Mouse (Mus musculus): Measurements from ENCODE around the gene Tmie. TPM values are rescaled to one million over a fixed set of nuclear protein-coding genes. Genes with fewer than 3 reads are reported as not detected.

Tmie gene
- total and polyA plus RNA-seq, 2 experiments from 2014 or later = 4.0 to 5.3 TPM

GRCm38 (mm10) chr9:110896595-110896994 is 16.7 kb upstream of the Tmie start:
- WGBS = 12% methylated on average over 5 of the region's 6 CpGs
- H3K9ac ChIP-seq = no peak overlapping the region
- TF ChIP-seq CTCF (IDR thresholded peaks at IDR 0.05; ENCODE audit: low read depth) = no peak
- 0 out of 2 replicates have a peak overlapping the region, but pooled peaks have one; percentile 19 for H3K4me2 ChIP-seq (ENCODE audit: low read depth)
- H3K4me3 ChIP-seq (ENCODE audit: low read depth, low read length) = no peak overlapping the region
- no peaks in the 10 kb centered on the region for H3K4me1 ChIP-seq (ENCODE audit: insufficient read depth)
- peak; percentile 38; the same call in 1 of the 2 replicates for ATAC-seq
- no peak for DNase-seq
- no peaks in the 10 kb centered on the region for H3K27me3 ChIP-seq (ENCODE audit: insufficient read depth, low read length)
- H3K9me3 ChIP-seq (ENCODE audit: low read length) = no peaks in the 10 kb centered on the region
- no peaks in the 10 kb centered on the region for H3K36me3 ChIP-seq (ENCODE audit: insufficient read depth)
- no peak overlapping the region for H3K27ac ChIP-seq (ENCODE audit: low read depth, low read length)

- Histone ChIP-seq H3K4me1 (ENCODE audit: insufficient read depth) (no peaks in the 10 kb centered on the region), H3K27me3 (ENCODE audit: insufficient read depth, low read length) (no peaks in the 10 kb centered on the region), H3K36me3 (ENCODE audit: insufficient read depth) (no peaks in the 10 kb centered on the region), H3K9me3 (ENCODE audit: low read length) (no peaks in the 10 kb centered on the region), H3K4me2 (ENCODE audit: low read depth) (0 out of 2 replicates have a peak overlapping the region, but pooled peaks have one; percentile 19), H3K4me3 (ENCODE audit: low read depth, low read length) (no peak overlapping the region), H3K27ac (ENCODE audit: low read depth, low read length) (no peak overlapping the region), H3K9ac (no peak overlapping the region)
- no peak for TF ChIP-seq CTCF (IDR thresholded peaks at IDR 0.05; ENCODE audit: low read depth)
- 15% methylated on average over 7 of the region's 7 CpGs for WGBS
- DNase-seq = no peak
- peak; percentile 23; the same call in 1 of the 2 replicates for ATAC-seq
Measured at GRCm38 (mm10) chr9:110895994-110896393, 16.1 kb upstream of the Tmie start.

DNA sequence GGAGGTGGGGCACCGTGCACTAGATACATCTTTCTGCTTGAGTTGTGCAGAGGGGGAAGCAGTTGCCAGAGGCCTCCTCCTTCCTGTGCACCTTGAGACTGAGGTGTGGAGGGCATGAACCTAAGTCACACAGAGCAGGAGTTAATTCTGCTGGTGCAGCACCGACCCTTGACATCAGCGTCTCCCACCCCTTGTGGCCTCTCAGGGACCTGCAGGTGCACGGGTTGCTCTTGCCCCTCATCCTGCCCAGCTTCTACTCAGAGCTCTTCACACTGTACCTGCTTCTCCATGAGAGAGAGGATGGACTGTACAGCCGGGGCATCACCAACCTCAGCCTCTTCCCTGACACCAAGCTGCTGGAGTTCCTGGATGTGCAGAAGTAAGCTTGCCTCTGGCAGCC is 15.6 kb upstream of the Tmie start:
- WGBS = 52% methylated on average over 5 of the region's 5 CpGs
- no peaks in the 10 kb centered on the region for H3K4me1 ChIP-seq (ENCODE audit: insufficient read depth)
- H3K36me3 ChIP-seq (ENCODE audit: insufficient read depth) = no peaks in the 10 kb centered on the region
- TF ChIP-seq CTCF (IDR thresholded peaks at IDR 0.05; ENCODE audit: low read depth) = no peak
- DNase-seq = no peak
- H3K27ac ChIP-seq (ENCODE audit: low read depth, low read length) = no peak overlapping the region
- no peak overlapping the region for H3K9ac ChIP-seq
- no peaks in the 10 kb centered on the region for H3K9me3 ChIP-seq (ENCODE audit: low read length)
- no peak for ATAC-seq
- no peak overlapping the region for H3K4me3 ChIP-seq (ENCODE audit: low read depth, low read length)
- H3K4me2 ChIP-seq (ENCODE audit: low read depth) = no peak overlapping the region
- no peaks in the 10 kb centered on the region for H3K27me3 ChIP-seq (ENCODE audit: insufficient read depth, low read length)

GRCm38 (mm10) chr9:110893429-110893828 is 13.5 kb upstream of the Tmie start:
- H3K36me3 ChIP-seq (ENCODE audit: insufficient read depth) = no peaks in the 10 kb centered on the region
- H3K27me3 ChIP-seq (ENCODE audit: insufficient read depth, low read length) = no peaks in the 10 kb centered on the region
- no peak overlapping the region for H3K4me2 ChIP-seq (ENCODE audit: low read depth)
- H3K9me3 ChIP-seq (ENCODE audit: low read length) = no peaks in the 10 kb centered on the region
- H3K4me3 ChIP-seq (ENCODE audit: low read depth, low read length) = no peak overlapping the region
- no peak for TF ChIP-seq CTCF (IDR thresholded peaks at IDR 0.05; ENCODE audit: low read depth)
- ATAC-seq (no peak), DNase-seq (no peak)
- H3K9ac ChIP-seq = no peak overlapping the region
- WGBS = 66% methylated on average over 10 of the region's 10 CpGs
- no peak overlapping the region for H3K27ac ChIP-seq (ENCODE audit: low read depth, low read length)
- no peaks in the 10 kb centered on the region for H3K4me1 ChIP-seq (ENCODE audit: insufficient read depth)

GRCm38 (mm10) chr9:110892552-110892951 is 12.6 kb upstream of the Tmie start:
- Histone ChIP-seq H3K27me3 (ENCODE audit: insufficient read depth, low read length) (no peaks in the 10 kb centered on the region), H3K27ac (ENCODE audit: low read depth, low read length) (no peak overlapping the region), H3K4me1 (ENCODE audit: insufficient read depth) (no peaks in the 10 kb centered on the region), H3K9me3 (ENCODE audit: low read length) (no peaks in the 10 kb centered on the region), H3K36me3 (ENCODE audit: insufficient read depth) (no peaks in the 10 kb centered on the region), H3K9ac (no peak overlapping the region), H3K4me3 (ENCODE audit: low read depth, low read length) (no peak overlapping the region), H3K4me2 (ENCODE audit: low read depth) (no peak overlapping the region)
- no peak for DNase-seq
- no peak for TF ChIP-seq CTCF (IDR thresholded peaks at IDR 0.05; ENCODE audit: low read depth)
- no peak for ATAC-seq
- WGBS = 79% methylated on average over 3 of the region's 3 CpGs

GRCm38 (mm10) chr9:110891077-110891828 is 11.3 kb upstream of the Tmie start:
- Histone ChIP-seq H3K4me3 (ENCODE audit: low read depth, low read length) (no peak overlapping the region), H3K4me1 (ENCODE audit: insufficient read depth) (no peaks in the 10 kb centered on the region), H3K9me3 (ENCODE audit: low read length) (no peaks in the 10 kb centered on the region), H3K27ac (ENCODE audit: low read depth, low read length) (no peak overlapping the region), H3K27me3 (ENCODE audit: insufficient read depth, low read length) (no peaks in the 10 kb centered on the region), H3K9ac (no peak overlapping the region), H3K36me3 (ENCODE audit: insufficient read depth) (no peaks in the 10 kb centered on the region), H3K4me2 (ENCODE audit: low read depth) (no peak overlapping the region)
- 86% methylated on average over 12 of the region's 12 CpGs for WGBS
- ATAC-seq (no peak), DNase-seq (no peak)
- no peak for TF ChIP-seq CTCF (IDR thresholded peaks at IDR 0.05; ENCODE audit: low read depth)

DNA sequence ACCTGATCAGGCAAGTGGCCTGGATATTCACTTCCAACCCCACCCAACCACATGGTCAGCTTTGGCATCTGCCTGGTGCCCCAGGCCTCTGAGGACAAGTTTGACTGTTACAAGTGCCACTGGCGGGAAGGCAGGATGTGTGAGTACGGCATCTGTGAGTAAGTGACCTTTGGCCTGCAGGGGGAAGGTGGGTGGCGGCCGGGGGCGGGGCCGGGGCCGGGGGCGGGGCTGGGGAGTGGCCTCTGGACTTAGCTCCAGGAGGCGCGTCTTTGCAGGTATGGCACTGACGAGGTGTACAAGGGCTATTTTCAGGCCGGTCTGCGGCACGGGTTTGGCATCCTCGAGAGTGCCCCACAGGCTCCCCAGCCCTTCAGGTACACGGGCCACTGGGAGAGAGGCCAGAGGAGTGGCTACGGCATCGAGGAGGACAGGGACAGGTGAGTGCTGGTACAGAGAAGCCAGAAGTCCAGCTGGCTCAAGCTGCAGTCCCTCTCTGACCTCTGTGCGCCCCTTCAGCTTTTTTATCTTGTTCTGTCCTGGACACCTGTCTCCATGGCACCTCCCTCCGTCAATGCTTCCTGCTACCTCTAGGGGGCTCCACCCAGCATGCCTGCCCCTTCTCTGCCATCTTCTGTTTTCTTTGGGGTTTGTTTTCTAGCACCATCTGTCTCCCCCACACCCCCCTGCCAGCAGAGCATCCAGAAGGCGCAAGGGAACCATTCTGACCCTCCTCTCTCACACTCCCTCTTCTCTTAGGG is 10.3 kb upstream of the Tmie start:
- WGBS = 14% methylated on average over 21 of the region's 21 CpGs
- DNase-seq (no peak), ATAC-seq (no peak)
- Histone ChIP-seq H3K27me3 (ENCODE audit: insufficient read depth, low read length) (no peaks in the 10 kb centered on the region), H3K4me3 (ENCODE audit: low read depth, low read length) (no peak overlapping the region), H3K4me2 (ENCODE audit: low read depth) (no peak overlapping the region), H3K36me3 (ENCODE audit: insufficient read depth) (no peaks in the 10 kb centered on the region), H3K4me1 (ENCODE audit: insufficient read depth) (no peaks in the 10 kb centered on the region), H3K9ac (no peak overlapping the region), H3K27ac (ENCODE audit: low read depth, low read length) (no peak overlapping the region), H3K9me3 (ENCODE audit: low read length) (no peaks in the 10 kb centered on the region)
- TF ChIP-seq CTCF (IDR thresholded peaks at IDR 0.05; ENCODE audit: low read depth) = peak; percentile 42

Data from forebrain, postnatal 0 days (tissue).